Mouse (Mus musculus) megakaryocyte, embryonic 14.5 days (primary cell): ENCODE measurements around the gene Clcn6.

ENCODE experiments used
- FLI1 ChIP-seq: IDR thresholded peaks from 2 replicates; pipeline ENCODE4 v1.6.1; 2012; ENCODE audit warnings: low read length, inconsistent platforms, mixed read lengths
- GATA1 ChIP-seq: IDR thresholded peaks from 3 replicates; pipeline ENCODE4 v1.6.1; 2012; ENCODE audit warnings: mixed read lengths, low read length, inconsistent platforms, borderline replicate concordance

GRCm38 (mm10) chr4:147959881-147960831 lies 78.5 kb downstream of the Clcn6 start:
- no peak for TF ChIP-seq GATA1
- TF ChIP-seq FLI1, result no peak
